Comparison of ENCODE assay signal across 8 mouse cellular contexts in genomic region chr6:90604130-90604529, GRCm38 (mm10). TPM values are rescaled to one million over a fixed set of nuclear protein-coding genes. Genes with fewer than 3 reads are reported as not detected.
DNase-seq lines count a peak whose midpoint lies in the region; ATAC-seq and TF ChIP-seq lines count a peak whose summit lies in the region.

No protein-coding gene starts in this region.

- DNase-seq in heart, postnatal 0 days (ENCODE audit: low spot score), result no peak
- peak; percentile 11 for DNase-seq in lung, postnatal 36 days
- DNase-seq in left cerebral cortex, postnatal 36 days (ENCODE audit: low spot score in 2 of 2), result no peak
- DNase-seq in frontal cortex, postnatal 14 days (ENCODE audit: low spot score in 2 of 2), result no peak
- no peak for DNase-seq in adrenal gland, postnatal 10 days

- H3K4me2 ChIP-seq in heart, postnatal 0 days (ENCODE audit: low read depth, low read length), result peak overlapping the region; percentile 84

- no peaks in the 10 kb centered on the region for H3K9me3 ChIP-seq in erythroblast, embryonic 14.5 days (ENCODE audit: control insufficient read depth, low read length)
- no peaks in the 10 kb centered on the region for H3K9me3 ChIP-seq in heart, postnatal 0 days (replicated peaks; ENCODE audit: control insufficient read depth, low read length)

- TF ChIP-seq CTCF in heart, postnatal 0 days (IDR thresholded peaks at IDR 0.05; ENCODE audit: low read depth), result no peak

- no peak for TF ChIP-seq EP300 in heart, postnatal 0 days (IDR thresholded peaks at IDR 0.05; ENCODE audit: low read depth)

- H3K27ac ChIP-seq in heart, postnatal 0 days (ENCODE audit: low read depth), result no peak overlapping the region

- H3K36me3 ChIP-seq in erythroblast, embryonic 14.5 days (ENCODE audit: control insufficient read depth), result peaks cover 11% of the 10 kb centered on the region
- H3K36me3 ChIP-seq in heart, postnatal 0 days (replicated peaks; ENCODE audit: control insufficient read depth, insufficient read depth, low read length), result no peaks in the 10 kb centered on the region

- peaks cover 2% of the 10 kb centered on the region; the same call in 1 of the 2 replicates for H3K27me3 ChIP-seq in erythroblast, embryonic 14.5 days (ENCODE audit: control insufficient read depth)
- H3K27me3 ChIP-seq in heart, postnatal 0 days (ENCODE audit: control insufficient read depth, insufficient read depth, low read length), result no peaks in the 10 kb centered on the region

- no peak for ATAC-seq in erythroblast, adult 5-6 weeks (replicated peaks; ENCODE audit: low FRiP score, poor library complexity, severe bottlenecking)
- ATAC-seq in CD4-positive, CD25-positive, alpha-beta regulatory T cell, adult 4 months, result peak; percentile 1
- ATAC-seq in heart, postnatal 0 days (ENCODE audit: insufficient read depth, low read depth), result no peak

- H3K9ac ChIP-seq in heart, postnatal 0 days (replicated peaks; ENCODE audit: low read depth, low read length), result no peak overlapping the region

- intact Hi-C loops in left cerebral cortex, postnatal 36 days (cut with DNase I), result no loop called here

- peaks cover 76% of the 10 kb centered on the region for H3K4me1 ChIP-seq in erythroblast, embryonic 14.5 days (ENCODE audit: control insufficient read depth)
- H3K4me1 ChIP-seq in heart, postnatal 0 days (ENCODE audit: control insufficient read depth, insufficient read depth), result peaks cover 25% of the 10 kb centered on the region

- 63% methylated on average over 3 of the region's 3 CpGs for WGBS in heart, postnatal 0 days

- H3K4me3 ChIP-seq in erythroblast, embryonic 14.5 days (replicated peaks), result peak overlapping the region; percentile 81
- H3K4me3 ChIP-seq in heart, postnatal 0 days (ENCODE audit: low read depth, low read length), result peak overlapping the region; percentile 64

RNA-seq across cellular contexts. Expression of gene Slc41a3, which starts 0.4 kb away (rescaled TPM):
- 15.7 and 16.6 TPM in 2 replicates for polyA plus RNA-seq in erythroblast, embryonic 14.5 days (2012)
- total RNA-seq in erythroblast, adult 5-6 weeks (2015; ENCODE audit: low replicate concordance), result 1.3 and 1.5 TPM in 2 replicates
- total RNA-seq in erythroblast, adult 5-6 weeks (2017; ENCODE audit: low replicate concordance), result 1.8 and 2.7 TPM in 2 replicates
- 10 to 100 TPM in 1 of 2 experiments, 1 to 10 TPM in 1; 8.2 to 11.8 TPM for polyA plus RNA-seq in CD4-positive, CD25-positive, alpha-beta regulatory T cell, adult 4 months (2017; shearing (Covaris generic))
- total RNA-seq in heart, postnatal 0 days (2014; rRNA removed; ENCODE audit: low replicate concordance), result 35.0 and 39.8 TPM in 2 replicates
- polyA plus RNA-seq in heart, postnatal 0 days (2015; fragmentation: Nextera tagmentation; extraction: Ambion mirVana), result 17.5 and 23.4 TPM in 2 replicates
- 1 to 10 TPM; 4.4 to 6.0 TPM for total RNA-seq in left cerebral cortex, postnatal 36 days (2021)
- total RNA-seq in adrenal gland, postnatal 10 days (2021), result 10 to 100 TPM; 20.8 to 25.2 TPM
